Mouse (Mus musculus) lung, postnatal 0 days (tissue): ENCODE results near the gene Pgf.

Experiments
- CTCF ChIP-seq: IDR thresholded peaks from 2 replicates; pipeline ENCODE4 v1.5.1; 2016; ENCODE audit warnings: antibody characterized with exemption, mild to moderate bottlenecking
- EP300 ChIP-seq: IDR thresholded peaks from 2 replicates; pipeline ENCODE4 v1.6.1; 2016; ENCODE audit warnings: antibody characterized with exemption, mild to moderate bottlenecking, control low read depth

DNA sequence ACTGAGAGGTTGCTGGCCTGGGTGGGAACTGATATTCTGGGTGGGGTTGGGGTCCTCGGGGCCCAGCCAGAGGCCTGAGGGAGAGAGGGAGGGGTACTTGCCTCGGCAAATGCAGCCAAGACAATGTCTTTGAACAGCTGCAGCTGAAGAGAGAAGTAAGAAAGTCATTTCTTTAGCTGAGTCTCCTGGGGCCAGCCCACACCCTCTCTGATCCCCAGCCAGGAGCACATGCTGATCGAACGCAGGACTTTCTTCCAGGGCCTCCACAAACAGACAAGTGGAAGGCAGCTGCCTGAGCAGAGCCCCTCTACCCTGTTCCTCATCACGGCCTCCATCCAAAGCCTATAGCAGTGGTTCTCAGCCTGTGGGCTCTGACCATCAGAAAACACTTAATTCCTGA is 12.6 kb downstream of the Pgf start:
- TF ChIP-seq CTCF (no peak), EP300 (no peak)
